Mouse (Mus musculus) megakaryocyte, adult 5-6 weeks (primary cell): ENCODE data around the gene Sympk. TPM values are rescaled to one million over a fixed set of nuclear protein-coding genes. Genes with fewer than 3 reads are reported as not detected.

Source experiments
- ATAC-seq: 2 replicates; pipeline ENCODE4 v1.8.0; 2016; ENCODE audit warnings: mild to moderate bottlenecking, inconsistent platforms; ENCODE audit not compliant: poor library complexity, severe bottlenecking
- total RNA-seq, 2 experiments: library from RNA; stranded (forward) in 1 of 2; stranded (reverse) in 1 of 2; fragments of 153-499, 151-499 nt in 1 of 2; fragments of 221-1000, 200-1000 nt in 1 of 2; gene quantifications; 2 replicates each; pipeline versions ENCODE4 v1.2.3 to v1.2.4; 2015 to 2017

Gene Sympk
- total RNA-seq (2015): 48.4 and 54.7 TPM in 2 replicates
- 26.6 and 30.4 TPM in 2 replicates for total RNA-seq (2017)

GRCm38 (mm10) chr7:19024096-19024506 lies at the start of gene Sympk:
Gene Sympk, plus strand, starts transcription at chr7:19024377.
- ATAC-seq: peak; percentile 95

- ATAC-seq: no peak
Measured at GRCm38 (mm10) chr7:18978381-18978780, 45.8 kb upstream of the Sympk start.

GRCm38 (mm10) chr7:18986503-18986902 lies 37.7 kb upstream of the Sympk start:
- no peak for ATAC-seq

GRCm38 (mm10) chr7:18987100-18987499 lies 37.1 kb upstream of the Sympk start, which contains the start of gene Nanos2:
Gene Nanos2, plus strand, starts transcription at chr7:18987400.
- ATAC-seq: no peak

- no peak for ATAC-seq
Measured at GRCm38 (mm10) chr7:18987747-18988146, 36.4 kb upstream of the Sympk start.

- no peak for ATAC-seq
Measured at GRCm38 (mm10) chr7:18988780-18989179, 35.4 kb upstream of the Sympk start.

- ATAC-seq: no peak
Measured at GRCm38 (mm10) chr7:18989995-18990394, 34.2 kb upstream of the Sympk start.

- peak; percentile 94 for ATAC-seq
Measured at GRCm38 (mm10) chr7:18990601-18991295, 33.4 kb upstream of the Sympk start, which contains the start of gene Mypop. Gene Mypop, plus strand, starts transcription at chr7:18991245.

- no peak for ATAC-seq
Measured at GRCm38 (mm10) chr7:18991660-18992293, 32.4 kb upstream of the Sympk start.

GRCm38 (mm10) chr7:18992294-18992675 lies 31.9 kb upstream of the Sympk start:
- no peak for ATAC-seq

- ATAC-seq: no peak
Measured at GRCm38 (mm10) chr7:18993036-18993435, 31.1 kb upstream of the Sympk start.

- no peak for ATAC-seq
Measured at GRCm38 (mm10) chr7:18998835-18999234, 25.3 kb upstream of the Sympk start.

GRCm38 (mm10) chr7:19000421-19000820 lies 23.8 kb upstream of the Sympk start:
- ATAC-seq: no peak

- ATAC-seq: peak; percentile 64
Measured at GRCm38 (mm10) chr7:19001066-19001806, 22.9 kb upstream of the Sympk start.

GRCm38 (mm10) chr7:19001807-19002085 lies 22.4 kb upstream of the Sympk start:
- no peak for ATAC-seq

GRCm38 (mm10) chr7:19002115-19002514 lies 22.1 kb upstream of the Sympk start:
- no peak for ATAC-seq

GRCm38 (mm10) chr7:19002848-19003498 lies 21.2 kb upstream of the Sympk start:
- peak; percentile 66 for ATAC-seq

- ATAC-seq: peak; percentile 58
Measured at GRCm38 (mm10) chr7:19003902-19004630, 20.1 kb upstream of the Sympk start, which contains the start of gene Irf2bp1. Gene Irf2bp1, plus strand, starts transcription at chr7:19004044.

- no peak for ATAC-seq
Measured at GRCm38 (mm10) chr7:19004631-19005079, 19.5 kb upstream of the Sympk start.

- ATAC-seq: no peak
Measured at GRCm38 (mm10) chr7:19005417-19006121, 18.6 kb upstream of the Sympk start.
